Mouse (Mus musculus) left cerebral cortex, postnatal 36 days (tissue): ENCODE results near the gene Tpsab1. TPM values are rescaled to one million over a fixed set of nuclear protein-coding genes. Genes with fewer than 3 reads are reported as not detected.

ENCODE experiments used
- DNase-seq, 2 experiments: peaks; one replicate each; pipeline ENCODE4 v3.0.0; 2021 to 2022; ENCODE audit warnings: low spot score in 2 of 2, mixed read lengths in 1 of 2
- intact Hi-C: fragments of 180-260 bp; cut with DNase I; formaldehyde crosslinking; loops from one replicate; pipeline ENCODE4 v1.15.1; 2025
- total RNA-seq, 2 experiments: library from RNA; stranded (reverse); gene quantifications; 2 replicates each; pipeline ENCODE4 v1.2.3; 2021

Gene Tpsab1
- not detected for total RNA-seq

GRCm38 (mm10) chr17:25345462-25345861 lies at the start of gene Tpsab1:
Tpsab1 (minus strand) TSS chr17:25345562.
- intact Hi-C loops, result no loop called here
- no peak for DNase-seq

GRCm38 (mm10) chr17:25394526-25394925 lies 49.2 kb upstream of the Tpsab1 start:
- DNase-seq, result no peak
- intact Hi-C loops, result loop anchor here (10.0 kb wide), 1 partner anchor 300 kb away; no protein-coding TSS in a partner anchor

- intact Hi-C loops, result no loop called here
- no peak for DNase-seq
Measured at GRCm38 (mm10) chr17:25374011-25374410, 28.6 kb upstream of the Tpsab1 start.

- intact Hi-C loops, result no loop called here
- no peak for DNase-seq
Measured at GRCm38 (mm10) chr17:25372491-25372890, 27.1 kb upstream of the Tpsab1 start.

GRCm38 (mm10) chr17:25368973-25369372 lies 23.6 kb upstream of the Tpsab1 start, which contains the start of gene Tpsg1:
Tpsg1 (plus strand) TSS chr17:25369273.
- no peak for DNase-seq
- intact Hi-C loops, result no loop called here

- DNase-seq, result no peak
- intact Hi-C loops, result no loop called here
Measured at GRCm38 (mm10) chr17:25366005-25366404, 20.6 kb upstream of the Tpsab1 start, which contains the start of gene Tpsb2. Tpsb2 (plus strand) TSS chr17:25366305.

- intact Hi-C loops, result loop anchor here (1.0 to 5.0 kb wide), 2 partner anchors 29 to 76 kb away; no protein-coding TSS in a partner anchor
- peak in 1 of 2 experiments; percentile 25 for DNase-seq
Measured at GRCm38 (mm10) chr17:25363726-25364125, 18.4 kb upstream of the Tpsab1 start.

- intact Hi-C loops, result loop anchor here (5.0 kb wide), 1 partner anchor 74 kb away; no protein-coding TSS in a partner anchor
Measured at GRCm38 (mm10) chr17:25361291-25361690, 15.9 kb upstream of the Tpsab1 start.

GRCm38 (mm10) chr17:25341490-25341889 lies 3.9 kb downstream of the Tpsab1 start:
- intact Hi-C loops, result no loop called here
- DNase-seq, result no peak

More at GRCm38 (mm10) chr17:25361291-25361690, 15.9 kb upstream of the Tpsab1 start:
- DNase-seq, result no peak

- intact Hi-C loops, result no loop called here
- no peak for DNase-seq
Measured at GRCm38 (mm10) chr17:25340003-25340402, 5.4 kb downstream of the Tpsab1 start.

GRCm38 (mm10) chr17:25338218-25338617 lies 7.1 kb downstream of the Tpsab1 start:
- intact Hi-C loops, result no loop called here
- no peak for DNase-seq

- DNase-seq, result peak; percentile 45 to 57
- intact Hi-C loops, result loop anchor here (1.0 to 2.0 kb wide), 2 partner anchors 29 to 137 kb away; no protein-coding TSS in a partner anchor
Measured at GRCm38 (mm10) chr17:25333943-25334342, 11.4 kb downstream of the Tpsab1 start.

- intact Hi-C loops, result no loop called here
- DNase-seq, result no peak
Measured at GRCm38 (mm10) chr17:25332321-25332720, 13.0 kb downstream of the Tpsab1 start.

- intact Hi-C loops, result no loop called here
Measured at GRCm38 (mm10) chr17:25322930-25323329, 22.4 kb downstream of the Tpsab1 start.

GRCm38 (mm10) chr17:25320819-25321218 lies 24.5 kb downstream of the Tpsab1 start:
- intact Hi-C loops, result no loop called here
- no peak for DNase-seq

More at GRCm38 (mm10) chr17:25322930-25323329, 22.4 kb downstream of the Tpsab1 start:
- no peak for DNase-seq

GRCm38 (mm10) chr17:25318354-25318753 lies 27.0 kb downstream of the Tpsab1 start, which contains the start of gene Prss29:
Prss29 (plus strand) TSS chr17:25318654.
- DNase-seq, result no peak
- intact Hi-C loops, result no loop called here

- intact Hi-C loops, result no loop called here
- DNase-seq, result no peak
Measured at GRCm38 (mm10) chr17:25308346-25308745, 37.0 kb downstream of the Tpsab1 start, which contains the start of gene Prss28. Prss28 (plus strand) TSS chr17:25308646.

- intact Hi-C loops, result no loop called here
- DNase-seq, result no peak
Measured at GRCm38 (mm10) chr17:25298094-25298493, 47.3 kb downstream of the Tpsab1 start, which contains the start of gene Prss34. Prss34 (plus strand) TSS chr17:25298394.

GRCm38 (mm10) chr17:25294111-25294510 lies 51.3 kb downstream of the Tpsab1 start:
- intact Hi-C loops, result no loop called here
- no peak for DNase-seq

- no peak for DNase-seq
- intact Hi-C loops, result no loop called here
Measured at GRCm38 (mm10) chr17:25293495-25293894, 51.9 kb downstream of the Tpsab1 start.
